Comparison of ENCODE assay signal across 24 mouse cellular contexts in genomic region chr9:88388826-88389225, GRCm38 (mm10). TPM values are rescaled to one million over a fixed set of nuclear protein-coding genes. Genes with fewer than 3 reads are reported as not detected.
DNase-seq lines count a peak whose midpoint lies in the region; ATAC-seq and TF ChIP-seq lines count a peak whose summit lies in the region.
"Had no signal": no experiment of that assay in that cellular context is flagged by ENCODE, and none has a peak within 500 bp of the region (broad histone marks: within the 10 kb centered on the region; RNA-seq: fewer than 3 reads in every experiment).

No protein-coding gene starts in this region.

- intact Hi-C loops in heart, postnatal 25 days (cut with DNase I): no loop called here

- H3K4me2 ChIP-seq in midbrain, embryonic 16.5 days (ENCODE audit: low read length): no peak overlapping the region
- H3K4me2 ChIP-seq in intestine, embryonic 16.5 days (ENCODE audit: low read depth, low read length): no peak overlapping the region
- H3K4me2 ChIP-seq: embryonic facial prominence, embryonic 13.5 days; embryonic facial prominence, embryonic 15.5 days; forebrain, embryonic 12.5 days had no signal

- H3K4me1 ChIP-seq in midbrain, embryonic 10.5 days: no peaks in the 10 kb centered on the region
- no peaks in the 10 kb centered on the region for H3K4me1 ChIP-seq in midbrain, embryonic 16.5 days (ENCODE audit: control insufficient read depth, insufficient read depth, low read length)
- H3K4me1 ChIP-seq in ES-E14 (ENCODE audit: control insufficient read depth in 2 of 2, insufficient read depth in 2 of 2, low read length in 2 of 2, poor library complexity in 1 of 2): no peaks in the 10 kb centered on the region
- no peaks in the 10 kb centered on the region for H3K4me1 ChIP-seq in intestine, embryonic 16.5 days (ENCODE audit: control insufficient read depth, insufficient read depth, low read length)
- H3K4me1 ChIP-seq: embryonic facial prominence, embryonic 13.5 days; embryonic facial prominence, embryonic 15.5 days; forebrain, embryonic 12.5 days had no signal

- H3K27me3 ChIP-seq in midbrain, embryonic 10.5 days (ENCODE audit: low read depth, poor library complexity, severe bottlenecking): no peaks in the 10 kb centered on the region
- H3K27me3 ChIP-seq in midbrain, embryonic 16.5 days (ENCODE audit: control insufficient read depth, insufficient read depth, low read depth, low read length): no peaks in the 10 kb centered on the region
- H3K27me3 ChIP-seq in intestine, embryonic 16.5 days (replicated peaks; ENCODE audit: control insufficient read depth, insufficient read depth, low read length): no peaks in the 10 kb centered on the region
- H3K27me3 ChIP-seq: embryonic facial prominence, embryonic 13.5 days; embryonic facial prominence, embryonic 15.5 days; forebrain, embryonic 12.5 days had no signal

- 46% methylated on average over 5 of the region's 5 CpGs for WGBS in midbrain, embryonic 10.5 days
- WGBS in midbrain, embryonic 16.5 days: 49% methylated on average over 5 of the region's 5 CpGs
- 85% methylated on average over 5 of the region's 5 CpGs for WGBS in intestine, embryonic 16.5 days

- ATAC-seq in midbrain, embryonic 16.5 days: no peak
- ATAC-seq in intestine, embryonic 16.5 days: no peak
- ATAC-seq: forebrain, embryonic 14.5 days; forebrain, embryonic 16.5 days had no signal

- no peak overlapping the region for H3K4me3 ChIP-seq in midbrain, embryonic 10.5 days
- no peak overlapping the region for H3K4me3 ChIP-seq in midbrain, embryonic 16.5 days (ENCODE audit: low read depth, low read length)
- no peak overlapping the region for H3K4me3 ChIP-seq in ES-E14 (ENCODE audit: insufficient read depth in 1 of 2, low read depth in 1 of 2, low read length in 2 of 2, poor library complexity in 1 of 2, severe bottlenecking in 1 of 2)
- no peak overlapping the region for H3K4me3 ChIP-seq in intestine, embryonic 16.5 days (ENCODE audit: low read length)
- H3K4me3 ChIP-seq: embryonic facial prominence, embryonic 13.5 days; embryonic facial prominence, embryonic 15.5 days; erythroblast, embryonic 14.5 days; forebrain, embryonic 10.5 days; forebrain, embryonic 12.5 days had no signal

- DNase-seq in midbrain, embryonic 10.5 days (ENCODE audit: low spot score): peak; percentile 13
- peak; percentile 30 for DNase-seq in ES-CJ7 (ENCODE audit: low read depth, low spot score)
- peak; percentile 13 for DNase-seq in ES-E14 (ENCODE audit: low read depth, low spot score)
- peak; percentile 58 for DNase-seq in ZHBTc4 (ENCODE audit: low read depth, low spot score)
- DNase-seq in heart, postnatal 25 days (ENCODE audit: low spot score): no peak
- DNase-seq in cerebellum, postnatal 4 days (ENCODE audit: low spot score in 2 of 2): no peak
- DNase-seq: adrenal gland, adult 2 months; adrenal gland, postnatal 14 days; adrenal gland, postnatal 36 days; cerebellum, adult 11-12 months; cerebellum, adult 2 months; cerebellum, adult 9-10 months; cerebellum, postnatal 10 days; cerebellum, postnatal 25 days; embryo, embryonic 11 days had no signal

- H3K36me3 ChIP-seq in midbrain, embryonic 10.5 days: peaks cover 23% of the 10 kb centered on the region
- H3K36me3 ChIP-seq in midbrain, embryonic 16.5 days (ENCODE audit: control insufficient read depth, insufficient read depth, low read length): peaks cover 28% of the 10 kb centered on the region
- H3K36me3 ChIP-seq in ES-E14 (ENCODE audit: control insufficient read depth, insufficient read depth, low read length, poor library complexity, severe bottlenecking): no peaks in the 10 kb centered on the region; the same call in 1 of the 2 replicates
- 0 out of 2 replicates have a peak, but pooled peaks cover 6% of the 10 kb centered on the region for H3K36me3 ChIP-seq in intestine, embryonic 16.5 days (ENCODE audit: control insufficient read depth, insufficient read depth, low read length)

- no peak overlapping the region for H3K9ac ChIP-seq in midbrain, embryonic 16.5 days (ENCODE audit: low read depth, low read length)
- H3K9ac ChIP-seq in ES-E14 (ENCODE audit: insufficient read depth, low read depth, low read length, poor library complexity, severe bottlenecking): no peak overlapping the region
- H3K9ac ChIP-seq in intestine, embryonic 16.5 days (ENCODE audit: low read depth, low read length): no peak overlapping the region
- H3K9ac ChIP-seq: embryonic facial prominence, embryonic 13.5 days; embryonic facial prominence, embryonic 15.5 days; forebrain, embryonic 12.5 days had no signal

- in situ Hi-C loops in ES-E14 (cut with MboI; ENCODE audit: low sequenced_read_pairs in 2 of 2, unreplicated experiment in 2 of 2): no loop called here

- H3K9me3 ChIP-seq in midbrain, embryonic 10.5 days (replicated peaks): no peaks in the 10 kb centered on the region
- H3K9me3 ChIP-seq in midbrain, embryonic 16.5 days (replicated peaks; ENCODE audit: control insufficient read depth, low read length, poor library complexity, severe bottlenecking): no peaks in the 10 kb centered on the region
- no peaks in the 10 kb centered on the region for H3K9me3 ChIP-seq in ES-E14 (ENCODE audit: control insufficient read depth, insufficient read depth, low read depth, low read length)
- no peaks in the 10 kb centered on the region for H3K9me3 ChIP-seq in intestine, embryonic 16.5 days (ENCODE audit: control insufficient read depth, low read length)
- H3K9me3 ChIP-seq: embryonic facial prominence, embryonic 13.5 days; embryonic facial prominence, embryonic 15.5 days; forebrain, embryonic 10.5 days; forebrain, embryonic 12.5 days had no signal

- no peak overlapping the region for H3K27ac ChIP-seq in midbrain, embryonic 10.5 days (replicated peaks)
- H3K27ac ChIP-seq in midbrain, embryonic 16.5 days (ENCODE audit: low read length): no peak overlapping the region
- no peak overlapping the region for H3K27ac ChIP-seq in ES-E14 (ENCODE audit: insufficient read depth, low read depth, low read length, poor library complexity, severe bottlenecking)
- no peak overlapping the region for H3K27ac ChIP-seq in intestine, embryonic 16.5 days (ENCODE audit: low read length)
- H3K27ac ChIP-seq: embryonic facial prominence, embryonic 13.5 days; embryonic facial prominence, embryonic 15.5 days; forebrain, embryonic 10.5 days; forebrain, embryonic 12.5 days had no signal

TF ChIP-seq in ES-E14, 5 proteins besides CTCF, POLR2A, EP300 and RAD21:
- no peak for TF ChIP-seq CHD2 (IDR thresholded peaks at IDR 0.05; ENCODE audit: low read depth, low read length)
- no peak for TF ChIP-seq HCFC1 (IDR thresholded peaks at IDR 0.05; ENCODE audit: borderline replicate concordance, insufficient read depth, low read length)
- TF ChIP-seq ZC3H11A (IDR thresholded peaks at IDR 0.05; ENCODE audit: borderline replicate concordance, low read depth, low read length): no peak
- TF ChIP-seq ZNF384 (IDR thresholded peaks at IDR 0.05; ENCODE audit: low read depth, low read length): no peak

RNA-seq across cellular contexts. Expression of gene Snx14, which starts 49.9 kb away (rescaled TPM):
- 20.7 and 21.1 TPM in 2 replicates for polyA plus RNA-seq in midbrain, embryonic 10.5 days (2016; fragmentation: Nextera tagmentation; extraction: Ambion mirVana)
- 42.5 and 43.4 TPM in 2 replicates for polyA plus RNA-seq in midbrain, embryonic 16.5 days (2015; fragmentation: Nextera tagmentation; extraction: Ambion mirVana)
- 35.2 and 37.5 TPM in 2 replicates for total RNA-seq in ES-E14 (2012; rRNA removed)
- total RNA-seq in heart, postnatal 25 days (2021): 10 to 100 TPM; 24.5 to 25.6 TPM
- 35.4 and 37.4 TPM in 2 replicates for polyA plus RNA-seq in intestine, embryonic 16.5 days (2015; fragmentation: Nextera tagmentation; extraction: Ambion mirVana)

Comparison
In these comparisons a context has a peak if more than half of its experiments do, and no peak if none do; other contexts are left out.
1. DNase-seq: peak in midbrain, embryonic 10.5 days (single experiment), ES-CJ7 (single experiment), ES-E14 (single experiment) and ZHBTc4 (single experiment); none in heart, postnatal 25 days (single experiment) and cerebellum, postnatal 4 days (0 of 2).